Mouse (Mus musculus) brown adipose tissue, adult 24 weeks (tissue): Measurements from ENCODE around the gene Mthfr. TPM values are rescaled to one million over a fixed set of nuclear protein-coding genes. Genes with fewer than 3 reads are reported as not detected.

ENCODE experiments used
- H3K27ac ChIP-seq: fragments of 200-500 bp; replicated peaks from 2 replicates; pipeline ENCODE4 v1.5.1; 2012; ENCODE audit warnings: low read depth, mild to moderate bottlenecking, low read length
- H3K4me1 ChIP-seq: fragments of 200-500 bp; 2 replicates; pipeline ENCODE4 v1.6.1; 2012; ENCODE audit warnings: low read length, mixed read lengths; ENCODE audit not compliant: control insufficient read depth, insufficient read depth, insufficient read length
- H3K4me3 ChIP-seq: fragments of 200-500 bp; 2 replicates; pipeline ENCODE4 v1.5.1; 2012; ENCODE audit warnings: low read depth, mild to moderate bottlenecking, low read length, moderate library complexity; ENCODE audit not compliant: insufficient read depth
- polyA plus RNA-seq: library from polyadenylated mRNA; stranded (reverse); fragments of >200 nt; gene quantifications from 2 replicates; pipeline ENCODE4 v1.2.4, GENCODE M21; 2012; ENCODE audit not compliant: missing spikeins, insufficient read depth, insufficient read length

Mthfr gene
- polyA plus RNA-seq, 1 experiment = 5.7 TPM

GRCm38 (mm10) chr4:148067346-148067745 is 28.5 kb downstream of the Mthfr start:
- H3K27ac ChIP-seq = no peak overlapping the region
- no peak overlapping the region for H3K4me3 ChIP-seq
- peaks cover 16% of the 10 kb centered on the region for H3K4me1 ChIP-seq

GRCm38 (mm10) chr4:148069602-148070218 is 30.8 kb downstream of the Mthfr start:
- H3K27ac ChIP-seq = no peak overlapping the region
- peaks cover 16% of the 10 kb centered on the region for H3K4me1 ChIP-seq
- H3K4me3 ChIP-seq = no peak overlapping the region

- H3K4me3 ChIP-seq = no peak overlapping the region
- no peak overlapping the region for H3K27ac ChIP-seq
- peaks cover 11% of the 10 kb centered on the region; the same call in 1 of the 2 replicates for H3K4me1 ChIP-seq
Observed at GRCm38 (mm10) chr4:148071508-148071907, 32.6 kb downstream of the Mthfr start.

GRCm38 (mm10) chr4:148074521-148075189 is 35.8 kb downstream of the Mthfr start:
- H3K4me1 ChIP-seq = peaks cover 7% of the 10 kb centered on the region; the same call in 1 of the 2 replicates
- H3K27ac ChIP-seq = no peak overlapping the region
- peak overlapping the region; percentile 68 for H3K4me3 ChIP-seq

GRCm38 (mm10) chr4:148075259-148075658 is 36.4 kb downstream of the Mthfr start:
- H3K27ac ChIP-seq = no peak overlapping the region
- peak overlapping the region; percentile 68 for H3K4me3 ChIP-seq
- H3K4me1 ChIP-seq = peaks cover 4% of the 10 kb centered on the region; the same call in 1 of the 2 replicates

GRCm38 (mm10) chr4:148075881-148076280 is 37.0 kb downstream of the Mthfr start:
- H3K4me1 ChIP-seq = peaks cover 4% of the 10 kb centered on the region; the same call in 1 of the 2 replicates
- H3K4me3 ChIP-seq = no peak overlapping the region
- no peak overlapping the region for H3K27ac ChIP-seq

- H3K27ac ChIP-seq = no peak overlapping the region
- peaks cover 5% of the 10 kb centered on the region; the same call in 1 of the 2 replicates for H3K4me1 ChIP-seq
- no peak overlapping the region for H3K4me3 ChIP-seq
Observed at GRCm38 (mm10) chr4:148079212-148079611, 40.3 kb downstream of the Mthfr start.

- H3K4me3 ChIP-seq = no peak overlapping the region
- H3K27ac ChIP-seq = no peak overlapping the region
- peaks cover 5% of the 10 kb centered on the region; the same call in 1 of the 2 replicates for H3K4me1 ChIP-seq
Observed at GRCm38 (mm10) chr4:148079944-148080596, 41.2 kb downstream of the Mthfr start.

- H3K4me1 ChIP-seq = peaks cover 5% of the 10 kb centered on the region
- no peak overlapping the region for H3K27ac ChIP-seq
- H3K4me3 ChIP-seq = no peak overlapping the region
Observed at GRCm38 (mm10) chr4:148080597-148080973, 41.7 kb downstream of the Mthfr start.

- H3K27ac ChIP-seq = no peak overlapping the region
- H3K4me1 ChIP-seq = peaks cover 7% of the 10 kb centered on the region
- no peak overlapping the region for H3K4me3 ChIP-seq
Observed at GRCm38 (mm10) chr4:148081201-148081600, 42.3 kb downstream of the Mthfr start.

GRCm38 (mm10) chr4:148082257-148083044 is 43.6 kb downstream of the Mthfr start:
- no peak overlapping the region for H3K27ac ChIP-seq

GRCm38 (mm10) chr4:148083176-148083899 is 44.5 kb downstream of the Mthfr start:
- Histone ChIP-seq H3K27ac (peak overlapping the region; percentile 56; the same call in 1 of the 2 replicates), H3K4me1 (peaks cover 7% of the 10 kb centered on the region), H3K4me3 (no peak overlapping the region)

More at GRCm38 (mm10) chr4:148082257-148083044, 43.6 kb downstream of the Mthfr start:
- Histone ChIP-seq H3K4me1 (peaks cover 7% of the 10 kb centered on the region), H3K4me3 (no peak overlapping the region)

GRCm38 (mm10) chr4:148084261-148084714 is 45.4 kb downstream of the Mthfr start:
- H3K27ac ChIP-seq = no peak overlapping the region
- peaks cover 7% of the 10 kb centered on the region for H3K4me1 ChIP-seq
- H3K4me3 ChIP-seq = no peak overlapping the region

GRCm38 (mm10) chr4:148085131-148085906 is 46.4 kb downstream of the Mthfr start:
- Histone ChIP-seq H3K4me3 (no peak overlapping the region), H3K27ac (peak overlapping the region; percentile 35), H3K4me1 (peaks cover 7% of the 10 kb centered on the region)
